Mouse (Mus musculus): ENCODE data around the gene Rock2. TPM values are rescaled to one million over a fixed set of nuclear protein-coding genes. Genes with fewer than 3 reads are reported as not detected.
A peak's percentile ranks its signal among the peaks of the same experiment; 100 is the strongest.

Gene Rock2
- polyA plus RNA-seq, 1 experiment: 14.4 TPM

GRCm38 (mm10) chr12:16882442-16882841, 12.3 kb upstream of the Rock2 start:
- H3K4me2 ChIP-seq (ENCODE audit: low read depth): no peak overlapping the region
- H3K36me3 ChIP-seq (ENCODE audit: control insufficient read depth, insufficient read depth): no peaks in the 10 kb centered on the region
- no peaks in the 10 kb centered on the region for H3K27me3 ChIP-seq (ENCODE audit: control insufficient read depth, insufficient read depth, insufficient read length)
- no peak for TF ChIP-seq TCF12 (IDR thresholded peaks at IDR 0.05; ENCODE audit: insufficient read depth, poor library complexity, severe bottlenecking)
- no peak for TF ChIP-seq SRF (IDR thresholded peaks at IDR 0.05; ENCODE audit: control insufficient read depth, insufficient read length, low read depth)
- no peak for TF ChIP-seq POLR2A (IDR thresholded peaks at IDR 0.05; ENCODE audit: insufficient read length, low read depth)
- no peak for TF ChIP-seq MAX (IDR thresholded peaks at IDR 0.05; ENCODE audit: low read depth)
- no peak for TF ChIP-seq REST (IDR thresholded peaks at IDR 0.05; ENCODE audit: insufficient read depth, insufficient read length)
- H3K79me2 ChIP-seq (ENCODE audit: control insufficient read depth, insufficient read depth): no peaks in the 10 kb centered on the region
- H3K4me3 ChIP-seq: no peak overlapping the region
- H3ac ChIP-seq (ENCODE audit: control insufficient read depth, insufficient read length): no peak overlapping the region

- Histone ChIP-seq H3ac (ENCODE audit: control insufficient read depth, insufficient read length) (no peak overlapping the region), H3K79me2 (ENCODE audit: control insufficient read depth, insufficient read depth) (no peaks in the 10 kb centered on the region), H3K4me3 (no peak overlapping the region), H3K4me2 (ENCODE audit: low read depth) (no peak overlapping the region), H3K36me3 (ENCODE audit: control insufficient read depth, insufficient read depth) (no peaks in the 10 kb centered on the region), H3K27me3 (ENCODE audit: control insufficient read depth, insufficient read depth, insufficient read length) (no peaks in the 10 kb centered on the region)
- peak in 1 of 3 experiments; percentile 13 for TF ChIP-seq MYOG (IDR thresholded peaks at IDR 0.05; ENCODE audit: control insufficient read depth in 1 of 3, insufficient read depth in 1 of 3, insufficient read length in 2 of 3, low read depth in 2 of 3)
- peak; percentile 6 for TF ChIP-seq TCF12 (IDR thresholded peaks at IDR 0.05; ENCODE audit: insufficient read depth, poor library complexity, severe bottlenecking)
- TF ChIP-seq MYOD1 (IDR thresholded peaks at IDR 0.05; ENCODE audit: control insufficient read depth in 1 of 3, insufficient read length in 2 of 3, low read depth in 2 of 3): no peak
Observed at GRCm38 (mm10) chr12:16883111-16883510, 11.6 kb upstream of the Rock2 start.

- Histone ChIP-seq H3K27me3 (ENCODE audit: control insufficient read depth, insufficient read depth, insufficient read length) (no peaks in the 10 kb centered on the region), H3K79me2 (ENCODE audit: control insufficient read depth, insufficient read depth) (no peaks in the 10 kb centered on the region), H3K4me2 (ENCODE audit: low read depth) (no peak overlapping the region), H3ac (ENCODE audit: control insufficient read depth, insufficient read length) (no peak overlapping the region), H3K4me3 (no peak overlapping the region), H3K36me3 (ENCODE audit: control insufficient read depth, insufficient read depth) (no peaks in the 10 kb centered on the region)
- TF ChIP-seq TCF12 (IDR thresholded peaks at IDR 0.05; ENCODE audit: insufficient read depth, poor library complexity, severe bottlenecking) (no peak), POLR2AphosphoS2 (IDR thresholded peaks at IDR 0.05; ENCODE audit: insufficient read length, low read depth) (no peak), TCF3 (IDR thresholded peaks at IDR 0.05; ENCODE audit: insufficient read length, low read depth) (no peak), SRF (IDR thresholded peaks at IDR 0.05; ENCODE audit: control insufficient read depth, insufficient read length, low read depth) (no peak), CEBPB (IDR thresholded peaks at IDR 0.05; ENCODE audit: insufficient read depth, poor library complexity, severe bottlenecking) (no peak), MYOG (IDR thresholded peaks at IDR 0.05; ENCODE audit: control insufficient read depth in 1 of 3, insufficient read depth in 1 of 3, insufficient read length in 2 of 3, low read depth in 2 of 3) (no peak), USF1 (IDR thresholded peaks at IDR 0.05; ENCODE audit: low read depth) (no peak), REST (IDR thresholded peaks at IDR 0.05; ENCODE audit: insufficient read depth, insufficient read length) (no peak), POLR2A (IDR thresholded peaks at IDR 0.05; ENCODE audit: insufficient read length, low read depth) (no peak), MYOD1 (IDR thresholded peaks at IDR 0.05; ENCODE audit: control insufficient read depth in 1 of 3, insufficient read length in 2 of 3, low read depth in 2 of 3) (no peak), MAX (IDR thresholded peaks at IDR 0.05; ENCODE audit: low read depth) (no peak), E2F4 (IDR thresholded peaks at IDR 0.05; ENCODE audit: insufficient read depth) (no peak)
Observed at GRCm38 (mm10) chr12:16884534-16884933, 10.2 kb upstream of the Rock2 start.

- TF ChIP-seq MAX (IDR thresholded peaks at IDR 0.05; ENCODE audit: low read depth): no peak
- no peak for TF ChIP-seq POLR2AphosphoS2 (IDR thresholded peaks at IDR 0.05; ENCODE audit: insufficient read length, low read depth)
- peak in 2 of 3 experiments; percentile 50 to 75 for TF ChIP-seq MYOD1 (IDR thresholded peaks at IDR 0.05; ENCODE audit: control insufficient read depth in 1 of 3, insufficient read length in 2 of 3, low read depth in 2 of 3)
- Histone ChIP-seq H3K36me3 (ENCODE audit: control insufficient read depth, insufficient read depth) (no peaks in the 10 kb centered on the region), H3ac (ENCODE audit: control insufficient read depth, insufficient read length) (no peak overlapping the region), H3K79me2 (ENCODE audit: control insufficient read depth, insufficient read depth) (no peaks in the 10 kb centered on the region), H3K4me2 (ENCODE audit: low read depth) (no peak overlapping the region), H3K4me3 (no peak overlapping the region), H3K27me3 (ENCODE audit: control insufficient read depth, insufficient read depth, insufficient read length) (no peaks in the 10 kb centered on the region)
Observed at GRCm38 (mm10) chr12:16886354-16886753, 8.3 kb upstream of the Rock2 start.

- Histone ChIP-seq H3K27me3 (ENCODE audit: control insufficient read depth, insufficient read depth, insufficient read length) (no peaks in the 10 kb centered on the region), H3K79me2 (ENCODE audit: control insufficient read depth, insufficient read depth) (peaks cover 30% of the 10 kb centered on the region), H3ac (ENCODE audit: control insufficient read depth, insufficient read length) (no peak overlapping the region), H3K4me3 (peak overlapping the region; percentile 84), H3K36me3 (ENCODE audit: control insufficient read depth, insufficient read depth) (no peaks in the 10 kb centered on the region), H3K4me2 (ENCODE audit: low read depth) (peak overlapping the region; percentile 99)
- TF ChIP-seq REST (IDR thresholded peaks at IDR 0.05; ENCODE audit: insufficient read depth, insufficient read length): no peak
- TF ChIP-seq MYOG (IDR thresholded peaks at IDR 0.05; ENCODE audit: control insufficient read depth in 1 of 3, insufficient read depth in 1 of 3, insufficient read length in 2 of 3, low read depth in 2 of 3): no peak
- no peak for TF ChIP-seq E2F4 (IDR thresholded peaks at IDR 0.05; ENCODE audit: insufficient read depth)
- TF ChIP-seq TCF3 (IDR thresholded peaks at IDR 0.05; ENCODE audit: insufficient read length, low read depth): no peak
- TF ChIP-seq USF1 (IDR thresholded peaks at IDR 0.05; ENCODE audit: low read depth): no peak
- no peak for TF ChIP-seq MAX (IDR thresholded peaks at IDR 0.05; ENCODE audit: low read depth)
- no peak for TF ChIP-seq CEBPB (IDR thresholded peaks at IDR 0.05; ENCODE audit: insufficient read depth, poor library complexity, severe bottlenecking)
- no peak for TF ChIP-seq POLR2A (IDR thresholded peaks at IDR 0.05; ENCODE audit: insufficient read length, low read depth)
- TF ChIP-seq POLR2AphosphoS2 (IDR thresholded peaks at IDR 0.05; ENCODE audit: insufficient read length, low read depth): no peak
- no peak for TF ChIP-seq SRF (IDR thresholded peaks at IDR 0.05; ENCODE audit: control insufficient read depth, insufficient read length, low read depth)
- no peak for TF ChIP-seq TCF12 (IDR thresholded peaks at IDR 0.05; ENCODE audit: insufficient read depth, poor library complexity, severe bottlenecking)
Observed at GRCm38 (mm10) chr12:16893039-16893438, 1.7 kb upstream of the Rock2 start.
